Mouse (Mus musculus) stomach, postnatal 0 days (tissue): ENCODE results near the gene Hoxa5.
A peak's percentile ranks its signal among the peaks of the same experiment; 100 is the strongest.

Source experiments
- CTCF ChIP-seq: IDR thresholded peaks from 2 replicates; pipeline ENCODE4 v1.5.1; 2016; ENCODE audit warnings: antibody characterized with exemption, low read depth, mild to moderate bottlenecking, moderate library complexity
- EP300 ChIP-seq: optimal IDR thresholded peaks from 2 replicates; pipeline ENCODE3; 2016; ENCODE audit warnings: antibody characterized with exemption

- peak; percentile 78 for TF ChIP-seq CTCF
- TF ChIP-seq EP300 = no peak
Observed at GRCm38 (mm10) chr6:52197271-52197670, 7.1 kb downstream of the Hoxa5 start.
